Mouse (Mus musculus) C2C12 (cell line): ENCODE results near the gene Gdpd5. TPM values are rescaled to one million over a fixed set of nuclear protein-coding genes. Genes with fewer than 3 reads are reported as not detected.
"Not testable (repeated sequence)": the region's sequence is repeated elsewhere in the genome, so short reads cannot be mapped to it uniquely, and the experiment has no call there.

Experiments
- H3K27me3 ChIP-seq: one replicate; pipeline ENCODE4 v1.6.1; 2011; ENCODE audit not compliant: control insufficient read depth, insufficient read depth, insufficient read length
- H3K36me3 ChIP-seq: one replicate; pipeline ENCODE4 v1.6.1; 2011; ENCODE audit not compliant: control insufficient read depth, insufficient read depth
- H3K4me3 ChIP-seq: one replicate; pipeline ENCODE4 v1.5.1; 2011; ENCODE audit warnings: mild to moderate bottlenecking, control low read depth; ENCODE audit not compliant: poor library complexity, insufficient read depth, severe bottlenecking
- H3K79me2 ChIP-seq: one replicate; pipeline ENCODE4 v1.6.1; 2011; ENCODE audit not compliant: control insufficient read depth, insufficient read depth
- H3K79me3 ChIP-seq: one replicate; pipeline ENCODE4 v1.6.1; 2011; ENCODE audit warnings: low read depth, control low read depth
- H3ac ChIP-seq: one replicate; pipeline ENCODE3; 2011; ENCODE audit warnings: low read depth; ENCODE audit not compliant: control insufficient read depth, insufficient read length
- CEBPB ChIP-seq: IDR thresholded peaks from one replicate; pipeline ENCODE4 v1.6.1; 2011; ENCODE audit warnings: low read depth, mild to moderate bottlenecking, control low read depth, moderate library complexity
- CTCF ChIP-seq: IDR thresholded peaks from one replicate; pipeline ENCODE4 v1.5.1; 2011; ENCODE audit not compliant: control insufficient read depth, insufficient read depth, insufficient read length
- FOSL1 ChIP-seq: IDR thresholded peaks from one replicate; pipeline ENCODE4 v1.8.0; 2011; ENCODE audit warnings: mild to moderate bottlenecking, low read length; ENCODE audit not compliant: poor library complexity, insufficient read depth, severe bottlenecking
- MAX ChIP-seq: IDR thresholded peaks from one replicate; pipeline ENCODE4 v1.6.1; 2011; ENCODE audit warnings: mild to moderate bottlenecking, control low read depth
- MYOD1 ChIP-seq: IDR thresholded peaks from one replicate; pipeline ENCODE4 v1.6.1; 2011; ENCODE audit warnings: low read depth; ENCODE audit not compliant: control insufficient read depth, insufficient read length
- MYOG ChIP-seq: IDR thresholded peaks from one replicate; pipeline ENCODE4 v1.6.1; 2011; ENCODE audit not compliant: control insufficient read depth, insufficient read length; ENCODE audit errors: extremely low read depth
- USF1 ChIP-seq: IDR thresholded peaks from one replicate; pipeline ENCODE4 v1.6.1; 2011; ENCODE audit warnings: low read depth, mild to moderate bottlenecking, control low read depth, moderate library complexity
- polyA plus RNA-seq: library from polyadenylated mRNA; unstranded; fragments of >200 nt; fragmentation: generic; extraction: Trizol; gene quantifications from one replicate; pipeline ENCODE4 v1.2.1, GENCODE M21; 2012; ENCODE audit warnings: missing spikeins

The Gdpd5 gene
- polyA plus RNA-seq, 1 experiment: 3.6 TPM

DNA sequence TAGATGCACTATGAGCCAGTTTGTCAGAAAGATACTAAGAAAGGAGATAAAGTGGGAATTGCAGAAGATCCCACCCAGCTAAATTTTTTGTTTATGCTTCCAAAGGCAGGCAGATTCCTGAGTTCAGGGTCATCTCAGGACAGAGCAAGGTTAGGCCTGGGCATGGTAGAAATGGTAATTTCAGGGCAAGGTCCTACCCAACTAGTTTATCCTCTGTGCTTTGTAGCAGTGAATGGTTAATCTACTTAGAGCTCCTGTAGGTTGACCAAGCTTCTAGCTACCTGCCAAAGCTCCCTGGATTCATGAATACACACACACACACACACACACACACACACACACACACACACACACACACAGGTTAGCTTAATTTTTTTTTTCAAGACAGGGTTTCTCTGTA lies 123.3 kb downstream of the Gdpd5 start:
- Histone ChIP-seq H3K4me3 (no peak overlapping the region), H3K79me3 (no peaks in the 10 kb centered on the region), H3K79me2 (no peaks in the 10 kb centered on the region), H3ac (no peak overlapping the region), H3K36me3 (no peaks in the 10 kb centered on the region), H3K27me3 (no peaks in the 10 kb centered on the region)
- no peak for TF ChIP-seq CEBPB
- no peak for TF ChIP-seq MYOG
- TF ChIP-seq MYOD1: no peak
- TF ChIP-seq CTCF: no peak
- no peak for TF ChIP-seq FOSL1
- no peak for TF ChIP-seq MAX
- no peak for TF ChIP-seq USF1

DNA sequence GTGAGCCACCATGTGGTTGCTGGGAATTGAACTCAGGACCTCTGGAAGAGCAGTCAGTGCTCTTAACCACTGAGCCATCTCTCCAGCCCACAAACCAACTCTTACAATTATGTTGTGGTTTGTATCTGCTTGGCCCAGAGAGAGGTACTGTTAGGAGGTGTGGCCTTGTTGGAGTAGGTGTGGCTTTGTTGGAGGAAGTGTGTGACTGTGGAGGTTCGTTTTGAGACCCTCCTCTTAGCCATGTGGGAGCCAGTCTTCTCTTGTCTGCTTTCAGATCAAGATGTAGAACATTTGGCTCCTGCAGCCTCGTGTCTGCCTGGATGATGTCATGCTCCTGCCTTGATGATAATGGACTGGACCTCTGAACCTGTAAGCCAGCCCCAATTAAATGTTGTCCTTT lies 127.0 kb downstream of the Gdpd5 start:
- not testable (repeated sequence) for H3K79me3 ChIP-seq, H3K27me3 ChIP-seq

DNA sequence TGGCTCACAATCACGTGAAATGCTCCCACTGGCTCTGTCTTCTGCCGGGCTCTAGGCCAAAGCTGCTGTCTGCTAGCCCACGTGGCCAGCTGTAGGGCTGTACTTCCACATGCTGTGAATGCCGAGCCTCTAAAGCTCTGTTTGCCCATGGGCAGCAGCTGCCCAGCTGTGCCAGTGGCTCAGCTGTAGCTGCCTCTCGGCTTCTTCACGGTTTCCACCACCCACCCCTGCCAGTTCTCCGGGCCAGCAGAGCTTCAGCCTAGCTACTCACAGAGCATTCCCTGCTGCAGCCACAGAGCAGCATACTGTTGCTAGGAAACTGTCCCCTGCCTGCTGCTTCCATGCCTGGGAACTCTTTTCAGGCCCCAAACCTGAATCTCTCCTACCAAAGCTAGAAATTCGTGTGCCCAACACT lies 128.9 kb downstream of the Gdpd5 start:
- Histone ChIP-seq H3K79me3 (no peaks in the 10 kb centered on the region), H3ac (no peak overlapping the region), H3K79me2 (no peaks in the 10 kb centered on the region), H3K4me3 (no peak overlapping the region), H3K36me3 (no peaks in the 10 kb centered on the region), H3K27me3 (no peaks in the 10 kb centered on the region)
- TF ChIP-seq CEBPB: no peak
- no peak for TF ChIP-seq MYOG
- TF ChIP-seq FOSL1: no peak
- no peak for TF ChIP-seq MYOD1
- no peak for TF ChIP-seq USF1
- TF ChIP-seq MAX: no peak
- no peak for TF ChIP-seq CTCF

More for the DNA sequence above, 127.0 kb downstream of the Gdpd5 start:
- not testable (repeated sequence) for H3K79me2 ChIP-seq, H3K36me3 ChIP-seq, H3K4me3 ChIP-seq, H3ac ChIP-seq

Other genes with a start within 250 kb of the Gdpd5 start
- 9.0 TPM for gene Uvrag, start 240.3 kb upstream of the Gdpd5 start, polyA plus RNA-seq
- gene Dgat2, start 198.7 kb upstream of the Gdpd5 start, polyA plus RNA-seq: 3.0 TPM
- 0.77 TPM for gene Mogat2, start 142.8 kb upstream of the Gdpd5 start, polyA plus RNA-seq
- 39.2 TPM for gene Map6, start 114.0 kb upstream of the Gdpd5 start, polyA plus RNA-seq
- gene Serpinh1, start 28.2 kb upstream of the Gdpd5 start, polyA plus RNA-seq: 1,202 TPM
- not detected for gene Klhl35, start 84.6 kb downstream of the Gdpd5 start, polyA plus RNA-seq
- 2,967 TPM for gene Rps3, start 102.3 kb downstream of the Gdpd5 start, polyA plus RNA-seq
- 10.3 TPM for gene Arrb1, start 154.1 kb downstream of the Gdpd5 start, polyA plus RNA-seq
- not detected for gene Tpbgl, start 245.7 kb downstream of the Gdpd5 start, polyA plus RNA-seq